Mouse (Mus musculus) lung, postnatal 25 days (tissue): ENCODE results near the gene Usp5.

Source experiments
- DNase-seq: peaks from one replicate; pipeline ENCODE4 v3.0.0; 2022; ENCODE audit warnings: low spot score

Gene Usp5

DNA sequence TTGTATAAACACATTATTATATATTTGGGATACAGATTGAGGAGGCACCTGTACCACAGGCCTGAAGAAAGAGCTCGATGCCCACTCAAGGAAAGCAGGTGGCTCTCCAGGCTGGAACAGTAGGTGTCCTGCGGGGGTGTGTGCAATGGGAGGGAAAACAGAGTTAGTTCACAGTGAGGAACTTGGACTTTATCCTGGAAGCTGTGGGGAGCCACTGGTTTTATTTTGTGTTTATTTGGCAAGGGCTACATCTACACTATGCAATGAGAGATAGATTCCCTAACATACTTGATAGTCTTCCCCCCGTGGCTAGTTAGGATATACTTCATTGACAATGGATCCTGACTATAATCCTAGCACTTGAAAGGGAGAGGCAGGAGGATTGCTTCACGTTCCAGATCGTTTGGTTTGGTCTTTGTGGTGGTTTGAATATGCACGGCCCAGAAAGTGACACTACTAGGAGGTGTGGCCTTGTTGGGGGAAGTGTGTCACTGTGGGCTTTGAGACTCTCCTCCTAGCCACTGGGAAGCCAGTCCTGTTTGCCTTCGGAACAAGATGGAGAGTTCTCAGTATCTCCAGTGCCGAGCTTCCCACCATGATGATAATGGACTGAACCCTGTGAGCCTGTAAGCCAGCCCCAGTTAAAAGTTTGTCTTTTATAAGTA is 42.4 kb downstream of the Usp5 start:
- DNase-seq, result no peak

DNA sequence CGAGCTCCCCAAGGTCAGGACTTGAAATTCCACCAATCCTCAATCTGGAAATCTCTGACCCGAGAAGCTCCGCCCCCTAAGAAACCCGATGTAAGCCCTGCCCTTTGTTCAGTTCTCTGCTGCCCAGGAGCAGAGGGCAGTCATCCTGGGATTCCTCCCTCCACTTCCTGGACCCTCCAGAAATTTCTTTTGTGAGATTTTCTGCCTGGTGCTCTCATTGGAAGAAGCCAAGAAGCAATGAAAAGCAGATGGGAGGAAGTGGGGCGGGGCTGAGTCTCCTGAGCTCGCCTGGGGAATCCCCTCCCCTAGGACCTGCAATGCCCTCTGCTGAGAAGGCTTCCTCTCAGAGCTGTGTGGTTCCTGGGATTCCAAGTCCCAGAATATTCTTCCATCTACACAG is 46.8 kb downstream of the Usp5 start:
- DNase-seq, result peak; percentile 22

DNA sequence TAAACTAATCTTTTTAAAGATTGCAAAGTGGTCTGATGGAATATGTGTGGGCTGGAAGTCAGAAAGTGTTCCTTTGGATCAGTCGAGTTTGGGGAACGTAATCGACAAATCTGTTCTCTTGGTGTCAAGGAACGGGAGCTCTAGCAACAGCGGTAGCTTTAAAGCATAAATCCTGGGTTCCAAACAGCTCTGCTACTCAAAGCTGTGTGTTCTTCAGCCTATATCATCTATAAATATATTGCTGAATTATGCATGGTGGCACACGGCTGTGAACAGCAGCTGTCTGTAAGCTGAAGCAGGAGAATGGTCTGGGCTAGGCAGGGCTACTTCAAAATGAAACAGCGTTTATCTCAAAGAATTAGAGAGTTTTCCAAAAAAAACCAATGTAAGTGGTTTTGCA is 48.4 kb downstream of the Usp5 start:
- DNase-seq, result no peak

DNA sequence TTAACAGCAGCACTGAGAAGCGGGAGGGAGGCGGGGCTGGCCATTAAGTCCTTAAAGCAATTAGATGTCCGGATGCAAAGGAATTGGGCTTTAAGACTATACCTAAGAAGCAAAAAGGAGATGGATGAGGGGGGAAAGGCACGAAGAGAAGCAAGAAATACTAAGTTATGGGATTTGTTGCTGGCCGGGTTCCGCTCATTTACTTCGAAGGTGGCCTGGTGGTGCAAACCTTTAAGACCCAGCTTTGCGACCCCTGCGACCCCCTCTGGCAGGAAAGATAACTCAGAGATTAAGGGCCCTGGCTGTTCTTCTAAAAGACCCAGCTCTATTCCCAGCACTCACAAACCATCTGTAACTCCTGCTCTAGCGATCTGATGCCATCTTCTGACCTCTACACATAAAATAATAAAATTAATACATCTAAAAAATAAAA is 49.3 kb downstream of the Usp5 start:
- DNase-seq, result no peak

DNA sequence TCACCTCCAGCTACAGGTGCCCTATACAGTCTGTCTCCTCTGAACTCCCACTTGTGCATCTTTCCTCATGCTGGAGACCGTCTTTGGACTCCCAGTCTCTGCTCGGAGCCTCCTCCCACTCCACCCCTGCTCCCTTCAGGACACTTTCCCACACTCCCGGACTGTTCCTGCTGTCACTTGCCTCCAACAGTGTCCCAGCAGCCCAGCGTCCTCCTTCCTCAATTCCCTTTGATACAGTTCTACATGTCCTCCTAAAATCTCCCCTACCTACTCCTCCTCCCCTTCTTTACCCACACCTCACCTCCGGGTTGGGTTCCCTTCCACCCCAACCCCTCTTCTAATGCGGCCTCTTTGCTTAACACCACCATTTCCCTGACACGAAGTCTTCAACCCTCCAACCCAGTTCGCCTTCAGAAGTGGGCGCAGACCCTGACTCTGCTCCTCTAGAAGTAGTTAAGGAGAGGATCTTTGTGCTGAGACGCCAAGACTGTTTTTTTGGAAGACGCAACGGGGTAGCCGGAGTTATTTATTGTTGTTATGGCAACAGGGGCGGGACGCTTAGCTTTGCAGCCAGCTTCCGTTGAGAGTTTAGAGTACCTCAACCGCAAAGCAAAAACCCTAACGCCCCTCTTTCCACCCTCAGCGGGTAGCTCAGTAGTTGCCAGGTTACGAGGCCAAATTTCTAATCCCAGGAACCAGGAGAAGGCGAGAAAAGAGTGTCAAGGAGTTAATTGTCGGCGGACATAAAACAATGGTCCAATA is 49.9 kb downstream of the Usp5 start, which contains the start of gene Lrrc23:
Gene Lrrc23, minus strand, starts transcription at position 506 of the 762 bp plus-strand sequence.
- peak; percentile 74 for DNase-seq

DNA sequence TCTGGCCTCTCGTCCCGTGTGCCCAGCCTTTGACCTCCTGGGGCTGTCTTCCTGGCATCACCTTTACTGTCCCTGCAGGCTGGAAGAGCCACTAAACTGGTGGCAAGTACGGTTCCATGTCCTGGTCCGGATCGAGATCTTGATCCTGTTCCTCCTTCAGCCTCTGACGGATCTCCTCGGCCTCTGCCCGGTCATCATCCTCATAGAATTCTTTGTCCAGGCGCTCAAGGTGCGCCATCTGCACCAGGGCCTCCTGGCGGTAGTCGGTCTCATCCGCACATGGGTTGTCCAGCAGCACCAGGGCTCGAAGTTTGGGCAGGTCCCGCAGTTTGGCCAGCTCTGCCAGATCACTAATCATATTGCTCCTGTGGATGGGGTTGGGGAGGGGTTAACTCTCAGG is 58.8 kb downstream of the Usp5 start:
- DNase-seq, result no peak

DNA sequence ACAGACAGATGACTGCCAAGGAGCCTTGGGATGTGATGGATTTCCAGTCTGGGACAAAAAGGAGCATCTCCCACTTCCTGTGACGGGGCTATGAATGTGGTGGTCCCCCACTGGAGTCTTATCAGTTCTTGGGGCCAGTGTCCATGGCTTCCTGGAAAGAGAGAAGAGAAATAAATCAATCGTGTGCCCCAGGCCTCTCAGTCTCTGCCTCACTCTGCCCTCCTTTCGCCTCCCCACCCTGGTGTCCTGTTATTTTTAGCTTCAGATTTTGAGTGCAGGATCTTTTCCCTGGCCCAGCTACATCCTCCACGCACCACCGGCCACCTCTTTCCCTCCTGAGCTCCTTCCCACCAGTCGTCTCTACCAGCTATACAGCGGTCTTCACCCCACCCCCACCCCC is 59.3 kb downstream of the Usp5 start:
- no peak for DNase-seq

DNA sequence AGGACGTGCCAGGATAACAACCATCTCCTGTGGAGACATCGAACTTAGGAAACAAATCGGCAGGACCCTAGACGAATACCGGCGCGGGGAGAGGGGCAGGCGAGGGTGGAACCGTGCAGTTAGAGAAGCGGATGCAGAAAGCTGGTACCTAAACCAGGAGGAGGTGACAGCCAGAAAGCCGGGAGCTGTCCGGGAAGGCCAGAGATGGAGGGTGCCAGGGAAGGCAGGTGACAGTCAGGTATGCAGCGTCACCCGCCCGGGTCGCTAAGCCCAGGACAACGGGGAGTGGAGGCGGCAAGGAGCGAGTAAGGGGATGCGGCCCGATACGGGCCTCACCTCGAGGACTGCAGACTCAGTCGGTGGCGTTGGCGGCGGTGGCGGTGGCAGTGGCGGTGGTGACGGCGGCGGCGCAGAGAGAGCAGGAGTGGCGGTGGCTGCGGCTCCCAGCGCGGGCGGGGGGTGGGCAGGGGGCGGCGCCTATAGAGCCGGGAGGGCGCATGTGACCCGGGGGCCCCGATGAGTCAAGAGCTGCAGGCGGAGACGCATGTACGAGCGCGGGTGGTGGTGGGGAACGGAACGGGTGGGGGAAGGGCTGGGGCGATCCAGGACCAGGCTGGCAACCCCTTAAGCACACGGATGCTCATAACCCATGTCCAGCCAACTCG is 60.1 kb downstream of the Usp5 start, which contains the start of gene Eno2:
Gene Eno2, minus strand, starts transcription at position 573 of the 665 bp plus-strand sequence.
- DNase-seq, result no peak

DNA sequence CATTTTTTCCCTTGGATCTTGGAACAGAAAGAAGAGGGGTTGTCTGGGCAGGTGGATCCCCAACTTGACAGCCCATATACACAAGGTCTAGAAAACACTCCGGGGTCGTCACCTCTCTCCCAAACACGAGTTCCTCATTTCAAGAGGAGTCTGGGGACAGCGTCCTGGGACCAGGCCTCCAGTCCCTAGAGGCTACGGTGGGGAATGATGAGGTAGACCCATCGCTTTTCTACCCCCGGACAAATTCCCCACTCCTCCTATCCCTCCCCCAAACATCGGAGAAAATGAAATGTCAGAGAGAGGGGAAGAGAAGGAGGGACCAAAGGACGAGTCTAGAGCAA is 60.6 kb downstream of the Usp5 start:
- no peak for DNase-seq

DNA sequence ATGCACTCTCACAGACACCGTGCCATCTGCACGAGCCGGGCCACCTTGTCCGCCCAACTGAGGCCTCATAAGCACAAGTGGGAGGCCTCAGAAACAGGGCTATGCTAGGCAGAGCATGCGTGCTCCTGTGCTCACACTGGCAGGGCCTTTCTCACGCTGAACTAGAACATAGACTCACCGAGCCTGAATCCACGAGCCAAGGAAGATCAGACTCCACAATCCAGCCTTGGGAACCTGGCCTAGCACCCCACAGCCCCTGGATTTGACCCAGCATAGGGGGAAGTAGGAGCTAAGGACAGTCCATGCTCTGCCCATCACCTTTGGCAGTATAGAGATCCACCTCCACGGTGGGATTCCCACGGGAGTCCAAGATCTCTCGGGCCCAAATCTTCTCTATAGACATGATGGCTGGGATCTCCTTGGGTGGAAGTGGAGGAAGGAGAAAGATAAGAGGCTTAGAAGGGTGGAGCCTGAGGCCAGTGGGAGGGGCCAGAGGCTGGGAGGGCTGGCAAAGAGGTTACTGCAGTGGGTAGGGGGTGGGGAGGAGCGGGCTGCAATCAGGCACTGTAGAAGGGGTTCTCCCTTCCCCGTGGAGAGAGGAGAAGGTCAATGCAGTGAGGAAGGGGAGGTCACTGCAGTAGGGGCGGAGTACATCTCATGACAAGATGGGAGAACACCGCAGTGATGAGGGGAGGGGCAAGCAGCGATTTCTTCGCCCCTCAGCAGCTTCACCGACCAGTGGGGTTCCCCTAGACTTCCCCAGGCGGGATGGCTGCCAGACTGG is 61.2 kb downstream of the Usp5 start:
- DNase-seq, result no peak

DNA sequence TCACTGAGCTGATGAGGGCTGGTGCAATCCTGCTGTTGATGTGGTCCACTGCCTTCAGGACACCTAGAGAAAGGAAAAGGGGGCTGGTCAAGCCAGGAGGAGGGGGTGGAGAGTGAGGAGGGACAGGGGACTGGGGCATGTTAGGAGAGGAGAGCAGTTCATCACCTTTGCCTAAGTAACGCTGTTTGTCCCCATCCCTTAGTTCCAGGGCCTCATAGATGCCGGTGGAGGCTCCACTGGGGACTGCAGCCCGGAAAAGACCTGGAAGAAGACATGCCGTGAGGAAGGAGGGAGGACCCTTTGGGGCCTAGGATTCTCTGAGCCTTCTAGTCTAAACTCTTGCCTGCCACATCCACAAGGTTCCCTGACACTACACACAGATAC is 61.8 kb downstream of the Usp5 start:
- no peak for DNase-seq

DNA sequence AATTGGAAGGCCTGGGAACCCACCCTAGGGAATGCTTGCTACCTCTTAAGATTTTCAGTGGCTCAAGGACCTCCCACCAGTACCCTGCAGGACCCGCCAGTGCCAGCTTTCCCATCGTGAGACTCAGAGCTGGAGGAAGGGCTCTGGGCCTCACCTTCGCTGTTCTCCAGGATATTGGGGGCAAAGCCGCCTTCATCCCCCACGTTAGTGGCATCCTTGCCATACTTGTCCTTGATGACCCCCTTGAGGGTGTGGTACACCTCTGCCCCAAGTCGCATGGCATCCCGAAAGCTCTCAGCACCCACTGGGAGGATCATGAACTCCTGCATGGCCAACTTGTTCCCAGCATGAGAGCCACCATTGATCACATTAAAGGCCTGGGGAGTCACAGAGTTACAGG is 63.3 kb downstream of the Usp5 start:
- no peak for DNase-seq
